Mouse (Mus musculus) bone marrow macrophage, adult 2 months (primary cell): Measurements from ENCODE around the gene Gm17783.
"Not testable (repeated sequence)": the region's sequence is repeated elsewhere in the genome, so short reads cannot be mapped to it uniquely, and the experiment has no call there.

Experiments used
- CTCF ChIP-seq: IDR thresholded peaks from 2 replicates; pipeline ENCODE4 v1.5.1; 2012; ENCODE audit warnings: low read depth, mild to moderate bottlenecking, low read length, moderate library complexity
- POLR2A ChIP-seq: IDR thresholded peaks from 2 replicates; pipeline ENCODE4 v1.6.1; 2012; ENCODE audit warnings: mild to moderate bottlenecking, low read depth, low read length, borderline replicate concordance

DNA sequence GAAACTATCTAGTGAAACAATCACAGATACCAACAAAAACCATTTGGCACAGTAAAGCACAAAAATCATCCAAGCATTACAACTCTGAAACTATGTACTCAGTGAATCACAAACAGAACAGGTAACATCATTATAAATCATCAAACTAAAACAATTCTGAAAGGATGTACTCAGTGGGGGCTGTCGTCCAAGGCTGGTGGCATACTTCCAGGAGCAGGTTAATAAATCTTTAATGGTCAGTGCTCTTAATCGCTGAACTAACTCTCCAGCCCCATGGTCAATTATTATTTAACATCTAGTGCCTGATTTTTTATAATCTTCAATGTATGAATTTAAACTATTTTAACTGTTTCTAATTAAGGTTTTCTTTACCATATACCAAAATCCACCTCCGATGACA is 60.0 kb downstream of the Gm17783 start:
- TF ChIP-seq CTCF, POLR2A: not testable (repeated sequence)
